Mouse (Mus musculus): ENCODE measurements around the gene Nfe2l2.
"Not testable (repeated sequence)": the region's sequence is repeated elsewhere in the genome, so short reads cannot be mapped to it uniquely, and the experiment has no call there.

Nfe2l2 gene

DNA sequence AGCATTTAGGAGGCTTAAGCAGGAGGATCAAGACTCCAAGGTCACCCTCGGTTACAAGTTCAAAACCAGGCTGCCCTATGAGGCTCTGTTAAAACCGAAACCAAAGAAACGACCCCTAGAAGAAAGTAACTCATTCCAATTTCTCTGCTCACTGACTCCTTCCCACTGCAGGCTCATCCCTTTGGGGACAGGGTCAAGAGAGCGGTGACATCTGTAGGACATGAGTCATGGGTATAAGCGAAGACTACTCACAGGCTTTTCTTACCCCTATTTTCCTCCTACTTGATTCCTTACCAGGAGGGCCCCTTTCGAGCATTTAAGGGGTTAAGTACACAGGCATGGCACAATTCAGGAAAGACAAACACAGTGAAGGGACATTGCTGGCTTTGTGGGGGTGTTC, 60.5 kb downstream of the Nfe2l2 start:
- DNase-seq (ENCODE audit: low spot score in 2 of 2) = no peak

DNA sequence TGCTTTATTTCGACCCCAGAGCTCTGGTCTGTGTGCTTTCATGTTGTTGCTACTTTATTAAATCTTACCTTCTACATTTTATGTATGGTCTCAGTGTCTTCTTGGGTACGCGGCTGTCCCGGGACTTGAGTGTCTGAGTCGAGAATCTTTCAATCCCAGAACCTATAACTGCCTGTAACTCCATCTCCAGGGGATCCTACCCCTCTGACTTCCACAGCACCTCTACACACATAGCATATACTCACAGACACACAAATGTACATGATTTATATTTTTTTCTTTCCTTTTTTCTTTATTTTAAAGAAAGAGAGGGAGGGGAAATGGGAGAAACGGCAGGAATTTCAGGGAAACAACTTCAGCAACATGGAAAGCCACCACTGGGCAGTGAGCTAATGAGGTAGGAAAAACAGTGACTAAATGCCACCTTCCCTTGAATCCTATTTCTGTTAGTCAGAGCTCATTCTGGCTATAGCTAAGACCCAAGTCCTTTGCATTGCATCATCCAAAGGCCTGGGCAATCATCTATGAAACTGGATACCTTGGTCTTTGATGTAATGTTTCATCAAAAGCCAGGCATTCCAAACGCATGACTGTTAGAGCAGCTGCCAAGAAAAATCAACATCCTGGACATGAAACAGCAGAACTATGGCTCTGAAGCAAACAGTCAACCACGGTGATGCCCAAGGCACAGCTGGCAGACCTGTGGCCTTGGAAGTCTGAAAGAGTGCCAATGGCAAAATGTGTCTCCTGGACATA, 61.5 kb downstream of the Nfe2l2 start:
- no peak for DNase-seq (ENCODE audit: low spot score in 2 of 2)

GRCm38 (mm10) chr2:75642312-75642711, 62.1 kb downstream of the Nfe2l2 start:
- not testable (repeated sequence) for DNase-seq (ENCODE audit: low spot score in 2 of 2)

GRCm38 (mm10) chr2:75639535-75639934, 64.9 kb downstream of the Nfe2l2 start:
- DNase-seq (ENCODE audit: low spot score in 2 of 2) = not testable (repeated sequence)

- not testable (repeated sequence) for DNase-seq (ENCODE audit: low spot score in 2 of 2)
Measured at GRCm38 (mm10) chr2:75637822-75638221, 66.6 kb downstream of the Nfe2l2 start.

GRCm38 (mm10) chr2:75637361-75637760, 67.1 kb downstream of the Nfe2l2 start:
- no peak for DNase-seq (ENCODE audit: low spot score in 2 of 2)

- not testable (repeated sequence) for DNase-seq (ENCODE audit: low spot score in 2 of 2)
Measured at GRCm38 (mm10) chr2:75637055-75637304, 67.5 kb downstream of the Nfe2l2 start.

DNA sequence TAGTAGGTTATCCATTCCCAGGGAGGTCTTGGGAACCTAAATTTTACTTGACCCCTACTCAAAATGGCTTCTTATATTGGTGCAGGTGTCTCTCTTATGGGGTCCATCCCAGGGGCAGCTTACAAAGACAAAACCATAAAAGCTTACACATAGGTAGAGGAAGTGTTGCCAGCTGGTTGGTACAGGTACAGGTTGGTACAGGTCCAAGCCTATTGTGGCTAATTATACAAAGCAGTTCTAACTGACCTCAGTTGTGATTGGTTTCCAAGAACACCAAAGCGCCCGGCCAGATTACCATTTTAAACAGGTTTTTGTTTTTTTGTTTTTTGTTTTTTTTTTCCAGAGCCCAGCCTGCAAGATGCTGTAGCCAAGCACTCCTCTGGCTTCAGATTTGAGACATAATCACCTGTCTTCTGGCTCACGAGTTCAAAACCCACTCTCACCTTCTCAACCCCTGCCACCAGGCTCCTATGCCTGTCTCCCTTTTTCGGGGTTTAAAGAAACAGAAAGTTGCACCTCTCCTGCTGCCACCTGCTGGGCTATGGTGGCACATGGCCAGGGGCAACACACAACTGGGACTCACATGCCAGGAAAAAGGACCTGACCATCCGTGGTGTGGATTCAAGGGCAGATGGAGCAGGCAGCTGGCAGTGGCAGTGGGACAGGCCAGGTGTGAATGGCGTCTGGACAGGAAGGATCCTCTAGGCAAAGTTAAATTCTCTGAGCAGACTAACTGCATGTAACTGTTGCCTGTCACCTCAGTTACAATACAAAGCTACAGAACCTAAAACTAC, 68.0 kb downstream of the Nfe2l2 start:
- peak; percentile 43 to 54 for DNase-seq (ENCODE audit: low spot score in 2 of 2)

DNA sequence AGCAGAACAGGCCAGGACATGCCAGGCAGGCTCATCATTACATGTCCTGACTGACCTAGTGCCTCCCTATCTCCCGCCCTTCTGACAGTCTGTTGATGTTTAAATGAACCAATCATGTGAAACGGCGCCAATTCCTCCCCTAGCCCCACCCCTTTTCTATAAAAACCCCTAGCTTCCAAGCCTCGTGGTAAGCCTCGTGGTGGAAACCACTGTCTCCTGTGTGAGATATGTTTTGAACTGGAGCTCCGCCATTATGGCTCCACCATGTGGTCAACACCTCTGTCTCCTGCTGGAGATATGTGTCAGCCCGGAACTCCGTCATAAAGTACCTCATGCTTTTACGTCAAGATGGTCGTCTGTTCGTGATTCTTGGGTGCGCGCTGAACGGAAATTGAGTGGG, 70.0 kb downstream of the Nfe2l2 start:
- DNase-seq (ENCODE audit: low spot score in 2 of 2) = peak in 1 of 2 experiments; percentile 15

DNA sequence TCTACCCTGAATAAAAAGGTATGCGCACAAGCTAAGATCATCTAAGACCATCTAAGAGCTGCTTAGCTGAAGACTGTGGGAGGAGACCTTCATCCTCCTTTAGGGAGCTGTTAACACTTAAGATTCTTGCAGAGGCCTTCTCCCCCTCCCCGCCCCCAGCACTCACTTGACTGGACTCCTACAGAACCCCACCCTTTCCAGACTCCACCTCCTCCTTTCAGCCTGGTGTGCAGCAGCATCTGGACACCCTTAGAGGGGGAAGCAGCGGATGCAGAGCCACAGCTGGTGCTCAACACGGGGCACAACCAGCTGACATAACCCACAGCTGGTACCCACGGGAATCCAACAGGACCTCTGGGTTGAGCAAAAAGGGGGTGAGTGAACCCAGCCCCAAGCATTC, 70.7 kb downstream of the Nfe2l2 start:
- no peak for DNase-seq (ENCODE audit: low spot score in 2 of 2)

GRCm38 (mm10) chr2:75633381-75633780, 71.1 kb downstream of the Nfe2l2 start:
- DNase-seq (ENCODE audit: low spot score in 2 of 2) = no peak

DNA sequence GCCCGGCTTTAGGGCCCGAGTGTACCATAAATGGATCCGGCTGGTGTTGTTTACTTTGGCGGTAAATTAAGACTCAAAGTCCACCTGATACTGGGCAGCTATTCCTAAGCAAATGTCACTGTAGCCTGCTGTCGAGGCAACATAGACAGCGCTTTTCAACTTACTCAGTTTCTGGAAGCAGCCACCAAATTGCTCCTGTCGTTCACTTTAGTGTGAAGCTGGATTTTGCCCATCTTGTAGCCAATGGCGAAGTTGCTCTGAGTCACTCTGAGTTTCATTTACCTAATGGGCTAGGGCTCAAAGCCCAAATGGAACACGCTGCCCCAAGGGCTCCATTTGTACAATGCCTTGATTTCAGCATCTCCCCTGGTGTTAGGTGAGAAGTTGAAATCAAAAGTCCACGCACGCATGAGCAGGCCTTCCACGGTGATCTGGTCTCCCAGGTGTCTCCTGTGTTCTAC, 71.7 kb downstream of the Nfe2l2 start:
- DNase-seq (ENCODE audit: low spot score in 2 of 2) = no peak

DNA sequence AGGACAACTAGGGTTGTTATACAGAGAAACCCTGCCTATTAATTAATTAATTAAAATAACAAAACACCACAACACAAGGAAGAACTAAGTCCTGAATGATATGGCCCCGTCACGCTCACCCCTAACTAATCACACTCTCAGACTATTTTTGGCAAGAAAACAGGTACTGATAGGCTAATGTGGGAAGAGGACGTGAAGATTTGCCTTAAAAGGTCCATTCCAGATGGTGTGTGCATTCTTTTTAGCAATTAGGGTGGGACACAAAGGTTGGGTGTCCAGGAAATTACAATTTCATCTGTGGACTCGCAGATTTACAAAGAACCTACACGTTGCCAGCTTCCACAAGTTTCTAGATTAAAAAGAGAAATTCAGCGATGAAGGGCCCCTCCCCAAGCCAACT, 72.4 kb downstream of the Nfe2l2 start:
- DNase-seq (ENCODE audit: low spot score in 2 of 2) = no peak

- DNase-seq (ENCODE audit: low spot score in 2 of 2) = no peak
Measured at GRCm38 (mm10) chr2:75631421-75631820, 73.0 kb downstream of the Nfe2l2 start.

- DNase-seq (ENCODE audit: low spot score in 2 of 2) = no peak
Measured at GRCm38 (mm10) chr2:75628487-75628886, 76.0 kb downstream of the Nfe2l2 start.

DNA sequence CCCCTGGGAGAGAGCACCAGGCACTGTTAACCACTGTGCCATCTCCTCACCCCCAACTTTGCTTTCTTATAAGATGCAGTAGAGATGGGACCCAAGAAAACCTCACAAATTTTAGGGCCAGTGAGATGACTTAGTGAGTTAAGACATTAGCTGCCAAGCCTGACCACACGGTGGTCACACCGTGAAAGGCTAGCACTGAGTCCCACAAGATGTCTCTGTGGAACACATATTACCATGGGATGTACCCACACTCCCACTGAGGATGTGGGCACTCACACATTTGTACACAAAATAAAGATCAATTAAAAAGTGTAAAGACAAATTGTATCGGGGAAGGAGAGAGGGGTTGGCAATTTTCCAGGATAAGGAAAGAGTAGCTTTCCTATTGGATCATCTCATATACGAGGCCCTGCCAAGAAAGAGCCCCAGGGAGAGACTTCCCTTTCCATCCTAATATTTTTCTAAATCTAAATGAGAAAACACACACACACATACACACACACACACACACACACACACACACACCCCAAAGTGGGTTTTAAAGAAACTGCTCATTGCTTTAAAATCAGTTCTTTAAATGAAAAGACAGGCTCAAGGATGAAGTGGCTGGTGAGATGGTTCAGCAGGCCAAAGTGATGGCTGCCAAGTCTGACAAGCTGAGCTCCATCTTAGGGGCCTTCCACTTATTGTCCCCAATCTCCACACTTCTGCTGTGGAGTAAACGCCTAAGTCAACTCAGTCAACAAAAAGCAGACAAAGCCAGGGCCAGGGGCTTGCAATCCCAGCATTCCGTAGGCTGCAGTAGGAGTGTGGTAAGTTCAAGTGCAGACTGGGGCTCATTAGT, 77.6 kb downstream of the Nfe2l2 start:
- no peak for DNase-seq (ENCODE audit: low spot score in 2 of 2)

Measured in natural killer cell, adult 2 months (primary cell).